In the genomic region with DNA sequence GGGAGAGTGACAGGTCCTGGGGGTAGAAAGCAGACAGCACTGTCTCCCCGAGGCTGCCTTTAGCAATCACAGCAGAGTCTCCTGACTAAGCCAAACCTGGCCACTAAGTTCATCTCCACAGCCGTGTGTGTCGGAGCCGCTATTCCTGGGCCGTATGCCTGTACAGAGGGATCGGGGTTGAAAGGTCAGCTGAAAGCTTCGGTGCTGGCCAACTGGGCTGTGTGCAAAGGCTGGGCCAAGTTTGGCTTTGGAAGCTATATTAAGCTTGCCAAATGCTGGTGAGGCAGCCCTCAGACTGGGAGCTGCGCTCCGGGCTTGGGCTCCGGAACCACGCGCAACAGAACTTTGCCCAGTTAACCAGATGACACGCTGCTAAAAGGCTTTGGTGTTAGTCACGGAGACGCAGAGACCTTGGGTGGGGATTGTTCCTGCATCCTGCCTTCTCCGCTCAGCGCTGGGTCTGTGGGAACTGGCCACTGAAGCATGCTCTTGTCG, we compare ENCODE assay signal across 9 mouse cellular contexts. TPM values are rescaled to one million over a fixed set of nuclear protein-coding genes. Genes with fewer than 3 reads are reported as not detected.
A peak's percentile ranks its signal among the peaks of the same experiment; 100 is the strongest.
DNase-seq lines count a peak whose midpoint lies in the region; ATAC-seq lines count a peak whose summit lies in the region.
"Had no signal": no experiment of that assay in that cellular context is flagged by ENCODE, and none has a peak within 500 bp of the region (broad histone marks: within the 10 kb centered on the region; RNA-seq: fewer than 3 reads in every experiment).

No protein-coding gene starts in this region.

- no peaks in the 10 kb centered on the region for H3K36me3 ChIP-seq in heart, embryonic 15.5 days
- no peaks in the 10 kb centered on the region for H3K36me3 ChIP-seq in liver, embryonic 12.5 days

- no peak overlapping the region for H3K9ac ChIP-seq in heart, embryonic 15.5 days
- no peak overlapping the region for H3K9ac ChIP-seq in liver, embryonic 12.5 days

- WGBS in heart, embryonic 15.5 days: 59% methylated on average over 18 of the region's 18 CpGs
- WGBS in liver, embryonic 12.5 days (ENCODE audit: insufficient replicate concordance): 74% methylated on average over 18 of the region's 18 CpGs

- peak; percentile 16; the same call in 1 of the 2 replicates for ATAC-seq in frontal cortex, adult (ENCODE audit: low TSS enrichment)
- ATAC-seq in heart, embryonic 15.5 days (replicated peaks; ENCODE audit: insufficient number of reproducible peaks, insufficient read depth, low FRiP score, low read depth): no peak
- peak; percentile 42; the same call in 1 of the 2 replicates for ATAC-seq in liver, embryonic 12.5 days

- peaks cover 3% of the 10 kb centered on the region; the same call in 1 of the 2 replicates for H3K4me1 ChIP-seq in heart, embryonic 15.5 days (replicated peaks)
- no peaks in the 10 kb centered on the region for H3K4me1 ChIP-seq in liver, embryonic 12.5 days

- H3K4me3 ChIP-seq in heart, embryonic 15.5 days: no peak overlapping the region
- no peak overlapping the region for H3K4me3 ChIP-seq in liver, embryonic 12.5 days

- H3K9me3 ChIP-seq in heart, embryonic 15.5 days (replicated peaks): no peaks in the 10 kb centered on the region
- no peaks in the 10 kb centered on the region for H3K9me3 ChIP-seq in liver, embryonic 12.5 days (replicated peaks)

- 0 out of 2 replicates have a peak overlapping the region, but pooled peaks have one; percentile 6 for H3K4me2 ChIP-seq in heart, embryonic 15.5 days
- H3K4me2 ChIP-seq in liver, embryonic 12.5 days: no peak overlapping the region

- peaks cover 4% of the 10 kb centered on the region; the same call in 1 of the 2 replicates for H3K27me3 ChIP-seq in heart, embryonic 15.5 days
- no peaks in the 10 kb centered on the region for H3K27me3 ChIP-seq in liver, embryonic 12.5 days (replicated peaks)

- H3K27ac ChIP-seq in heart, embryonic 15.5 days: no peak overlapping the region
- H3K27ac ChIP-seq in liver, embryonic 12.5 days: no peak overlapping the region

- DNase-seq in frontal cortex, postnatal 10 days (ENCODE audit: low spot score in 2 of 2): no peak
- DNase-seq in adrenal gland, postnatal 14 days: peak; percentile 65
- DNase-seq in left cerebral cortex, adult 9 months (ENCODE audit: low spot score in 2 of 2): no peak
- DNase-seq in thymus, postnatal 0 days (ENCODE audit: low spot score): no peak
- no peak for DNase-seq in right cerebral cortex, postnatal 25 days

RNA-seq across cellular contexts. Expression of gene Rxrg, which starts 19.9 kb away (rescaled TPM):
- 14.8 and 15.8 TPM in 2 replicates for total RNA-seq in adrenal gland, postnatal 14 days (2021)
- polyA plus RNA-seq in heart, embryonic 15.5 days (2015; fragmentation: Nextera tagmentation; extraction: Ambion mirVana): 0.93 and 1.3 TPM in 2 replicates
- 0.38 and 1.2 TPM in 2 replicates for polyA plus RNA-seq in liver, embryonic 12.5 days (2016; fragmentation: Nextera tagmentation; extraction: Ambion mirVana)
- polyA plus RNA-seq in thymus, postnatal 0 days (2015; fragmentation: Nextera tagmentation; extraction: Ambion mirVana): 0.44 and 0.99 TPM in 2 replicates
- total RNA-seq: neutrophil, adult 5-6 weeks had no signal
